Mouse (Mus musculus) kidney, adult 2 months (tissue): ENCODE data around the gene Ahcyl2.

Source experiments
- CTCF ChIP-seq: fragments of 200-500 bp; conservative IDR thresholded peaks from 2 replicates; pipeline ENCODE4 v1.5.1; 2011; ENCODE audit warnings: low read depth, mild to moderate bottlenecking, control low read depth, low read length, moderate library complexity, mixed read lengths; ENCODE audit not compliant: insufficient read depth, insufficient read length
- POLR2A ChIP-seq: fragments of 200-500 bp; IDR thresholded peaks from one replicate; pipeline ENCODE4 v1.6.1; 2011; ENCODE audit warnings: low read depth, low read length, control low read depth

GRCm38 (mm10) chr6:29819309-29819708, 51.5 kb downstream of the Ahcyl2 start:
- TF ChIP-seq CTCF: peak; percentile 57
- TF ChIP-seq POLR2A: no peak
